Mouse (Mus musculus) liver, embryonic 14.5 days (tissue): ENCODE measurements around the gene Cers3.

Source experiments
- CTCF ChIP-seq: IDR thresholded peaks from 2 replicates; pipeline ENCODE4 v1.5.1; 2016; ENCODE audit warnings: antibody characterized with exemption, low read depth, control low read depth
- EP300 ChIP-seq: IDR thresholded peaks from 2 replicates; pipeline ENCODE4 v1.6.1; 2016; ENCODE audit warnings: antibody characterized with exemption, low read depth

DNA sequence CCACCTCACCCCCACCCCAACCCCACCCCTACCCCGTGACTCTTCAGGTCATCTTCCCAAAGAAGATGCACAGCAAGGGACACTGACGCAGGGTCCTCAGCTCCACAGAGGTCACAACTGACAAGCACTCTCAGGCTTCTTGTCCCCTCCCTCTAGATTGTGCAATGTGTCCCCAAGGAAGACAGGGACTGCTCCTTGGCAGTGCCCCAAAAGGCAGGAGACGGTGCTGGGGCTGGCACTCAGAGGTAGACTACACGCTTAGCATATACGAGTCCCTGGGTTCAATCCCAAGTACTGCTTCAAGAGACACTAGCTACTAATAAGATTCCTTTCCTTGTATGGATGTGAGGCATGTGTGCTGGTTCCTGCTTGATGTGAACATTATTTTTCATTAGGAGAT lies 2.3 kb upstream of the Cers3 start:
- no peak for TF ChIP-seq CTCF
- TF ChIP-seq EP300: no peak
